Mouse (Mus musculus) telencephalon, adult 2 months (tissue): ENCODE data around the gene Selenof.
A peak's percentile ranks its signal among the peaks of the same experiment; 100 is the strongest.

Source experiments
- DNase-seq: peaks from one replicate; pipeline ENCODE4 v3.0.0-alpha.2; 2011; ENCODE audit warnings: low read depth, low spot score

Gene Selenof

GRCm38 (mm10) chr3:144570047-144570815 is at the start of gene Selenof, which contains the start of gene Hs2st1:
Selenof (plus strand) TSS chr3:144570304.
Hs2st1 (minus strand) TSS chr3:144570181.
- peak; percentile 100 for DNase-seq

GRCm38 (mm10) chr3:144527918-144528317 is 42.2 kb upstream of the Selenof start:
- DNase-seq: no peak

GRCm38 (mm10) chr3:144531023-144531422 is 39.1 kb upstream of the Selenof start:
- no peak for DNase-seq

GRCm38 (mm10) chr3:144535056-144535455 is 35.0 kb upstream of the Selenof start:
- no peak for DNase-seq

GRCm38 (mm10) chr3:144537078-144537855 is 32.8 kb upstream of the Selenof start:
- peak; percentile 62 for DNase-seq

GRCm38 (mm10) chr3:144539051-144539450 is 31.1 kb upstream of the Selenof start:
- no peak for DNase-seq

GRCm38 (mm10) chr3:144540805-144541204 is 29.3 kb upstream of the Selenof start:
- no peak for DNase-seq

GRCm38 (mm10) chr3:144541906-144542438 is 28.1 kb upstream of the Selenof start:
- peak; percentile 58 for DNase-seq

GRCm38 (mm10) chr3:144545152-144545551 is 25.0 kb upstream of the Selenof start:
- DNase-seq: no peak

- DNase-seq: no peak
Observed at GRCm38 (mm10) chr3:144545832-144546231, 24.3 kb upstream of the Selenof start.

- DNase-seq: no peak
Observed at GRCm38 (mm10) chr3:144546490-144546889, 23.6 kb upstream of the Selenof start.

GRCm38 (mm10) chr3:144548186-144548845 is 21.8 kb upstream of the Selenof start:
- no peak for DNase-seq

- no peak for DNase-seq
Observed at GRCm38 (mm10) chr3:144550036-144550435, 20.1 kb upstream of the Selenof start.

- no peak for DNase-seq
Observed at GRCm38 (mm10) chr3:144550659-144551058, 19.4 kb upstream of the Selenof start.

- DNase-seq: no peak
Observed at GRCm38 (mm10) chr3:144551416-144551815, 18.7 kb upstream of the Selenof start.

GRCm38 (mm10) chr3:144553942-144554341 is 16.2 kb upstream of the Selenof start:
- no peak for DNase-seq

GRCm38 (mm10) chr3:144554503-144554902 is 15.6 kb upstream of the Selenof start:
- DNase-seq: no peak

GRCm38 (mm10) chr3:144555144-144555543 is 15.0 kb upstream of the Selenof start:
- no peak for DNase-seq

- no peak for DNase-seq
Observed at GRCm38 (mm10) chr3:144556625-144557324, 13.3 kb upstream of the Selenof start.

GRCm38 (mm10) chr3:144558274-144558673 is 11.8 kb upstream of the Selenof start:
- DNase-seq: no peak
